Mouse (Mus musculus) heart, adult 2 months (tissue): ENCODE measurements around the gene Gm29094.

ENCODE experiments used
- CTCF ChIP-seq: fragments of 200-600 bp; IDR thresholded peaks from 2 replicates; pipeline ENCODE4 v1.8.1; 2022; ENCODE audit warnings: antibody characterized with exemption, mild to moderate bottlenecking, moderate library complexity
- EP300 ChIP-seq: fragments of 200-500 bp; IDR thresholded peaks from 2 replicates; pipeline ENCODE4 v1.6.1; 2011; ENCODE audit warnings: low read depth, low read length, control low read depth; ENCODE audit not compliant: insufficient read depth
- POLR2A ChIP-seq: fragments of 200-500 bp; IDR thresholded peaks from 2 replicates; pipeline ENCODE4 v1.6.1; 2011; ENCODE audit warnings: mild to moderate bottlenecking, low read depth, low read length, control low read depth; ENCODE audit not compliant: insufficient read depth

GRCm38 (mm10) chr9:89253400-89253799 is 54.2 kb downstream of the Gm29094 start:
- TF ChIP-seq EP300 (no peak), CTCF (no peak), POLR2A (no peak)
